Mouse (Mus musculus) heart, postnatal 25 days (tissue): ENCODE measurements around the gene Cacnb2. TPM values are rescaled to one million over a fixed set of nuclear protein-coding genes. Genes with fewer than 3 reads are reported as not detected.
"Not testable (repeated sequence)": the region's sequence is repeated elsewhere in the genome, so short reads cannot be mapped to it uniquely, and the experiment has no call there.

Source experiments
- DNase-seq: peaks from one replicate; pipeline ENCODE4 v3.0.0; 2022; ENCODE audit warnings: low spot score
- intact Hi-C: fragments of 180-260 bp; cut with DNase I; formaldehyde crosslinking; loops from one replicate; pipeline ENCODE4 v1.15.1; 2025
- total RNA-seq, 2 experiments: library from RNA; stranded (reverse); gene quantifications; 2 replicates each; pipeline ENCODE4 v1.2.3; 2021

Cacnb2 gene
- total RNA-seq, 2 experiments from 2014 or later: 55.1 to 80.7 TPM

- DNase-seq: no peak
- intact Hi-C loops: loop anchor here (2.0 kb wide), 1 partner anchor 32 kb away; no protein-coding TSS in a partner anchor
These were observed 38.2 kb downstream of the Cacnb2 start for GRCm38 (mm10) chr2:14641040-14641439.

GRCm38 (mm10) chr2:14651268-14651667 lies 48.4 kb downstream of the Cacnb2 start:
- DNase-seq: no peak
- intact Hi-C loops: no loop called here

- intact Hi-C loops: no loop called here
- DNase-seq: no peak
These were observed 53.8 kb downstream of the Cacnb2 start for GRCm38 (mm10) chr2:14656673-14657072.

GRCm38 (mm10) chr2:14657205-14657844 lies 54.4 kb downstream of the Cacnb2 start:
- no peak for DNase-seq
- intact Hi-C loops: no loop called here

GRCm38 (mm10) chr2:14665213-14665612 lies 62.3 kb downstream of the Cacnb2 start:
- intact Hi-C loops: no loop called here
- no peak for DNase-seq

- intact Hi-C loops: no loop called here
- DNase-seq: no peak
These were observed 69.2 kb downstream of the Cacnb2 start for GRCm38 (mm10) chr2:14672117-14672516.

GRCm38 (mm10) chr2:14676885-14677516 lies 74.1 kb downstream of the Cacnb2 start:
- DNase-seq: no peak
- intact Hi-C loops: loop anchor here (2.0 kb wide), 1 partner anchor 72 kb away; no protein-coding TSS in a partner anchor

GRCm38 (mm10) chr2:14684231-14684630 lies 81.3 kb downstream of the Cacnb2 start:
- DNase-seq: no peak
- intact Hi-C loops: no loop called here

- intact Hi-C loops: loop anchor here (5.0 to 10.0 kb wide), 3 partner anchors 396 to 656 kb away; no protein-coding TSS in a partner anchor
- DNase-seq: no peak
These were observed 100.2 kb downstream of the Cacnb2 start for GRCm38 (mm10) chr2:14702973-14703645.

GRCm38 (mm10) chr2:14703676-14704075 lies 100.8 kb downstream of the Cacnb2 start:
- intact Hi-C loops: loop anchor here (5.0 to 10.0 kb wide), 3 partner anchors 396 to 656 kb away; no protein-coding TSS in a partner anchor
- no peak for DNase-seq

- intact Hi-C loops: no loop called here
- DNase-seq: no peak
These were observed 107.4 kb downstream of the Cacnb2 start for GRCm38 (mm10) chr2:14710247-14710646.

- intact Hi-C loops: no loop called here
- no peak for DNase-seq
These were observed 108.9 kb downstream of the Cacnb2 start for GRCm38 (mm10) chr2:14711751-14712150.

GRCm38 (mm10) chr2:14713049-14713448 lies 110.2 kb downstream of the Cacnb2 start:
- no peak for DNase-seq
- intact Hi-C loops: no loop called here

- intact Hi-C loops: no loop called here
- DNase-seq: no peak
These were observed 113.8 kb downstream of the Cacnb2 start for GRCm38 (mm10) chr2:14716666-14717065.

GRCm38 (mm10) chr2:14719119-14719718 lies 116.3 kb downstream of the Cacnb2 start:
- intact Hi-C loops: no loop called here
- no peak for DNase-seq

GRCm38 (mm10) chr2:14725437-14725836 lies 122.5 kb downstream of the Cacnb2 start:
- intact Hi-C loops: no loop called here
- DNase-seq: no peak

GRCm38 (mm10) chr2:14726601-14727000 lies 123.7 kb downstream of the Cacnb2 start:
- intact Hi-C loops, DNase-seq: not testable (repeated sequence)

- DNase-seq: no peak
- intact Hi-C loops: no loop called here
These were observed 136.0 kb downstream of the Cacnb2 start for GRCm38 (mm10) chr2:14738927-14739326.

- intact Hi-C loops: no loop called here
- DNase-seq: no peak
These were observed 136.6 kb downstream of the Cacnb2 start for GRCm38 (mm10) chr2:14739510-14739909.

- intact Hi-C loops: no loop called here
- no peak for DNase-seq
These were observed 137.5 kb downstream of the Cacnb2 start for GRCm38 (mm10) chr2:14740359-14740758.
